Mouse (Mus musculus) liver (tissue): ENCODE data around the gene Spink2.
"Not testable (repeated sequence)": the region's sequence is repeated elsewhere in the genome, so short reads cannot be mapped to it uniquely, and the experiment has no call there.

Experiments used
- DNase-seq: peaks from one replicate; pipeline ENCODE4 v3.0.0-alpha.2; 2020; ENCODE audit warnings: mixed read lengths

The Spink2 gene

GRCm38 (mm10) chr5:77211236-77211635 is at the start of gene Spink2:
Gene Spink2 (minus strand): TSS chr5:77211471.
- peak; percentile 48 for DNase-seq

GRCm38 (mm10) chr5:77260141-77260540 is 48.9 kb upstream of the Spink2 start:
- DNase-seq, result no peak

GRCm38 (mm10) chr5:77259315-77259714 is 48.0 kb upstream of the Spink2 start:
- DNase-seq, result no peak

GRCm38 (mm10) chr5:77257603-77258002 is 46.3 kb upstream of the Spink2 start:
- DNase-seq, result no peak

- no peak for DNase-seq
Observed at GRCm38 (mm10) chr5:77254402-77254801, 43.1 kb upstream of the Spink2 start.

- DNase-seq, result no peak
Observed at GRCm38 (mm10) chr5:77253154-77253553, 41.9 kb upstream of the Spink2 start.

GRCm38 (mm10) chr5:77252115-77252827 is 41.0 kb upstream of the Spink2 start:
- DNase-seq, result no peak

GRCm38 (mm10) chr5:77251656-77252055 is 40.4 kb upstream of the Spink2 start:
- DNase-seq, result no peak

GRCm38 (mm10) chr5:77250083-77250482 is 38.8 kb upstream of the Spink2 start:
- DNase-seq, result no peak

GRCm38 (mm10) chr5:77245787-77246671 is 34.8 kb upstream of the Spink2 start:
- no peak for DNase-seq

GRCm38 (mm10) chr5:77245463-77245786 is 34.2 kb upstream of the Spink2 start:
- DNase-seq, result no peak

- DNase-seq, result no peak
Observed at GRCm38 (mm10) chr5:77244331-77244987, 33.2 kb upstream of the Spink2 start.

GRCm38 (mm10) chr5:77237104-77237503 is 25.8 kb upstream of the Spink2 start:
- no peak for DNase-seq

GRCm38 (mm10) chr5:77234921-77235320 is 23.6 kb upstream of the Spink2 start:
- no peak for DNase-seq

- not testable (repeated sequence) for DNase-seq
Observed at GRCm38 (mm10) chr5:77231863-77232262, 20.6 kb upstream of the Spink2 start.

- DNase-seq, result no peak
Observed at GRCm38 (mm10) chr5:77228986-77229385, 17.7 kb upstream of the Spink2 start.

GRCm38 (mm10) chr5:77223043-77223975 is 12.0 kb upstream of the Spink2 start:
- peak; percentile 9 for DNase-seq

GRCm38 (mm10) chr5:77217724-77218123 is 6.5 kb upstream of the Spink2 start:
- DNase-seq, result no peak

GRCm38 (mm10) chr5:77217211-77217610 is 5.9 kb upstream of the Spink2 start:
- peak; percentile 82 for DNase-seq

GRCm38 (mm10) chr5:77206134-77206533 is 5.1 kb downstream of the Spink2 start:
- no peak for DNase-seq

- no peak for DNase-seq
Observed at GRCm38 (mm10) chr5:77202238-77202637, 9.0 kb downstream of the Spink2 start.

GRCm38 (mm10) chr5:77200695-77201094 is 10.6 kb downstream of the Spink2 start:
- no peak for DNase-seq
